Mouse (Mus musculus): ENCODE measurements around the gene Ces2c. TPM values are rescaled to one million over a fixed set of nuclear protein-coding genes. Genes with fewer than 3 reads are reported as not detected.
"Not testable (repeated sequence)": the region's sequence is repeated elsewhere in the genome, so short reads cannot be mapped to it uniquely, and the experiment has no call there.

Gene Ces2c
- polyA plus RNA-seq, 1 experiment from 2014 or later = not detected

DNA sequence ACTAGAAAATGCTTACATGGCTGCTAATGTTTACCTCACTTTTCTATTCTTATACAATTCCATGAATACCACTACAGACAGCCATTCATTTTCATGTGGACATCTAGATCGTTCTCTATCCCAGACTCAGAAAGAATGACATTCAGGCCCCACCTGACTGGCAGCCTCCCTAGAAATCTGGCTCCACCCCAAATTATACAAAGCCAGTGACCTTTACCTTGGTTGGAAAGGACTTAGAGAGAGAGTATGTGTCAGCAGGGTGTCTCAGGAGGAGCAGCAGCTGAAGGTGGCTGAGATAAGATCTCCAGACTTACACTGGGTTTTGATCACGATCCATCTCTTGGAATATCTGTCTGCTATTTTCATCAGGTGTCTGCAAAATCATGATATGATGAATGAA lies 22.0 kb downstream of the Ces2c start:
- ATAC-seq (replicated peaks; ENCODE audit: insufficient number of reproducible peaks, insufficient read depth, low FRiP score, low read depth) = not testable (repeated sequence)

DNA sequence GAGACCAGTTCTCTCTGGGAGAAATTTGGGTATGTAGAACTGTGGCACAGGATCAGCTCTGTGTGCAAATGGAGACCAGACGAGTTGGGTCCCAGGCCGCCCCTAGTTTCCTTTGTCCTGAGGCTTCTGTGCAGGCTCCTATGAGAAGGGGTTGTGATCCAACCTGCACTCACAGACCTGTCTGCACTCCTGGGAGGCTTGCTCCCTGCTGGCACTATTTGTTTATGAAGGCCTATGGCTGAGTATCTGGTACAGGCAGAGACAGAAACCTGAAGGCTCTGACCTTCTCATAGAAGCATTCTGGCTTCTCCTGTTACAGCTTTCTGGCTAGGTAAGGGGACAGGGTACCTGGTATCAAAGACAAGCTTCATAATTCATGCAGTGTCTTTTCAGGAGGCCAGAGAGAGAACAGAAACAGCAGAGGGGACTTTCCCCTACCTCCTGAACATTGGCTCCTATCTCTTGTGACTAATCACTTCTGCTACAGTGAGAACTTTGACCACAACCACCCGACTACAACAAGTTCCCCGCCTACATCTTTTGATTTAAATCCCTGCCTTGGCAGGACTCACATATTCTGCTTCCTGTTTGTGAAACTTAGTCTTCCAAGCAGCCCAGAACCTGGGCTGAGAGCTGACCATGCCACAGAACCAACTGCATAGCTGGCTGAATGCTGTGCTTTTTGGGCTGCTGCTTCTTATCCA lies 39.5 kb downstream of the Ces2c start:
- not testable (repeated sequence) for H3K36me3 ChIP-seq; H3K9me3 ChIP-seq (replicated peaks); ATAC-seq (replicated peaks; ENCODE audit: insufficient number of reproducible peaks, insufficient read depth, low FRiP score, low read depth); H3K27me3 ChIP-seq; H3K4me2 ChIP-seq; H3K4me1 ChIP-seq (replicated peaks); H3K4me3 ChIP-seq; H3K27ac ChIP-seq; H3K9ac ChIP-seq
- no CpG with 5 or more reads among the region's 4 CpGs for WGBS

More for the DNA sequence above, 22.0 kb downstream of the Ces2c start:
- H3K9ac ChIP-seq; H3K4me1 ChIP-seq (replicated peaks); H3K4me2 ChIP-seq; H3K36me3 ChIP-seq; H3K27ac ChIP-seq; H3K4me3 ChIP-seq; H3K27me3 ChIP-seq; H3K9me3 ChIP-seq (replicated peaks): not testable (repeated sequence)
- WGBS = no CpG with 5 or more reads among the region's 2 CpGs

DNA sequence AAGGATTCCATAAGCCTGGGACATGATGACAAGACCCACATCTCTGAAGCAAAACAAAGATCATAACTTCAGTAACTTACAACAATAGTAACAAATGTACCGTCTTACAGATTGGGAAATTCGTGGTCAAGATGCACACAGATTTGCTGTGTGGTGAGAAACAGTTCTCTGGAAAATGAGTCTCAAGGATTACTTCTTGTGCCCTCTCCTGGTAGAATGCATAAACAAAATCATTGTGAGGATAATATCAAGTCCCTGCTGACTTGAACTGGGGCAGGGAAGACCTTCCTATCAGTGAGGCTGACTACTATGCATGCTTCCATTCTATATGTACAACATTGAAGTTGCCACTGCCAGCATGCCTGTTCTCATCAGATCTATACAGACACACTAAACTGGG lies 54.9 kb downstream of the Ces2c start:
- Histone ChIP-seq H3K27ac (no peak overlapping the region), H3K27me3 (no peaks in the 10 kb centered on the region), H3K4me2 (no peak overlapping the region), H3K9me3 (replicated peaks) (no peaks in the 10 kb centered on the region), H3K4me1 (replicated peaks) (no peaks in the 10 kb centered on the region), H3K36me3 (no peaks in the 10 kb centered on the region), H3K9ac (no peak overlapping the region), H3K4me3 (no peak overlapping the region)
- 69% methylated on average over 2 of the region's 2 CpGs for WGBS
- no peak for ATAC-seq (replicated peaks; ENCODE audit: insufficient number of reproducible peaks, insufficient read depth, low FRiP score, low read depth)

Other genes with a start within 250 kb of the Ces2c start
- 17.7 and 20.2 TPM in 2 replicates for gene Cdh16, start 222.7 kb upstream of the Ces2c start, polyA plus RNA-seq (2015; fragmentation: Nextera tagmentation; extraction: Ambion mirVana)
- 272 and 277 TPM in 2 replicates for gene Rrad, start 215.7 kb upstream of the Ces2c start, polyA plus RNA-seq (2015; fragmentation: Nextera tagmentation; extraction: Ambion mirVana)
- 158 and 190 TPM in 2 replicates for gene Ciao2b, start 205.1 kb upstream of the Ces2c start, polyA plus RNA-seq (2015; fragmentation: Nextera tagmentation; extraction: Ambion mirVana)
- gene Ces2a, start 113.1 kb upstream of the Ces2c start, polyA plus RNA-seq (2015; fragmentation: Nextera tagmentation; extraction: Ambion mirVana) = not detected in 2 replicates
- gene Ces2b, start 15.5 kb upstream of the Ces2c start, polyA plus RNA-seq (2015; fragmentation: Nextera tagmentation; extraction: Ambion mirVana) = 0.06 and 0.11 TPM in 2 replicates
- 0.08 and 0.18 TPM in 2 replicates for gene Ces2e, start 79.2 kb downstream of the Ces2c start, polyA plus RNA-seq (2015; fragmentation: Nextera tagmentation; extraction: Ambion mirVana)
- gene Ces2f, start 100.3 kb downstream of the Ces2c start, polyA plus RNA-seq (2015; fragmentation: Nextera tagmentation; extraction: Ambion mirVana) = not detected in 2 replicates
- 3.3 and 4.5 TPM in 2 replicates for gene Ces2g, start 114.7 kb downstream of the Ces2c start, polyA plus RNA-seq (2015; fragmentation: Nextera tagmentation; extraction: Ambion mirVana)
- gene Ces2h, start 153.8 kb downstream of the Ces2c start, polyA plus RNA-seq (2015; fragmentation: Nextera tagmentation; extraction: Ambion mirVana) = not detected in 2 replicates
- not detected in 2 replicates for gene Ces3a, start 201.5 kb downstream of the Ces2c start, polyA plus RNA-seq (2015; fragmentation: Nextera tagmentation; extraction: Ambion mirVana)
- 0.22 and 0.23 TPM in 2 replicates for gene Ces3b, start 236.7 kb downstream of the Ces2c start, polyA plus RNA-seq (2015; fragmentation: Nextera tagmentation; extraction: Ambion mirVana)